Mouse (Mus musculus) cerebellum, postnatal 14 days (tissue): Measurements from ENCODE around the gene Fuk.
"Not testable (repeated sequence)": the region's sequence is repeated elsewhere in the genome, so short reads cannot be mapped to it uniquely, and the experiment has no call there.

Source experiments
- DNase-seq, 2 experiments: peaks; one replicate each; pipeline ENCODE4 v3.0.0; 2021; ENCODE audit warnings: mixed read lengths in 2 of 2

The Fuk gene

GRCm38 (mm10) chr8:110901839-110902578, at the start of gene Fuk:
Fuk (minus strand) TSS chr8:110902488.
- peak; percentile 88 to 90 for DNase-seq

- DNase-seq: no peak
Observed at GRCm38 (mm10) chr8:110950065-110950484, 47.8 kb upstream of the Fuk start.

GRCm38 (mm10) chr8:110945716-110946115, 43.4 kb upstream of the Fuk start:
- DNase-seq: no peak

- DNase-seq: no peak
Observed at GRCm38 (mm10) chr8:110944276-110944876, 42.1 kb upstream of the Fuk start.

GRCm38 (mm10) chr8:110941453-110941948, 39.2 kb upstream of the Fuk start:
- peak; percentile 89 to 91 for DNase-seq

- peak; percentile 81 to 92 for DNase-seq
Observed at GRCm38 (mm10) chr8:110940682-110941452, 38.6 kb upstream of the Fuk start.

- DNase-seq: peak; percentile 83 to 91
Observed at GRCm38 (mm10) chr8:110938882-110939589, 36.7 kb upstream of the Fuk start.

GRCm38 (mm10) chr8:110936217-110936616, 33.9 kb upstream of the Fuk start:
- DNase-seq: peak; percentile 73 to 80

GRCm38 (mm10) chr8:110933272-110933671, 31.0 kb upstream of the Fuk start:
- DNase-seq: no peak

- DNase-seq: no peak
Observed at GRCm38 (mm10) chr8:110932444-110932843, 30.2 kb upstream of the Fuk start.

- peak; percentile 76 for DNase-seq
Observed at GRCm38 (mm10) chr8:110931176-110931939, 29.1 kb upstream of the Fuk start.

GRCm38 (mm10) chr8:110929672-110930071, 27.4 kb upstream of the Fuk start:
- not testable (repeated sequence) for DNase-seq

GRCm38 (mm10) chr8:110929066-110929465, 26.8 kb upstream of the Fuk start:
- no peak for DNase-seq

- DNase-seq: no peak
Observed at GRCm38 (mm10) chr8:110928435-110928834, 26.1 kb upstream of the Fuk start.

GRCm38 (mm10) chr8:110926690-110927089, 24.4 kb upstream of the Fuk start:
- no peak for DNase-seq

- DNase-seq: no peak
Observed at GRCm38 (mm10) chr8:110925691-110926140, 23.4 kb upstream of the Fuk start.

GRCm38 (mm10) chr8:110921492-110922230, 19.4 kb upstream of the Fuk start:
- DNase-seq: no peak

- DNase-seq: no peak
Observed at GRCm38 (mm10) chr8:110920773-110921277, 18.5 kb upstream of the Fuk start.

- DNase-seq: no peak
Observed at GRCm38 (mm10) chr8:110920032-110920772, 17.9 kb upstream of the Fuk start.
